Mouse (Mus musculus) MEL (cell line): ENCODE results near the gene Hcn3. TPM values are rescaled to one million over a fixed set of nuclear protein-coding genes. Genes with fewer than 3 reads are reported as not detected.

Source experiments
- DNase-seq: peaks from one replicate; pipeline ENCODE4 v3.0.0; 2011; ENCODE audit warnings: low read depth, low spot score
- H3K27ac ChIP-seq: 2 replicates; pipeline ENCODE4 v1.5.1; 2012; ENCODE audit warnings: low read depth, mild to moderate bottlenecking, control low read depth, low read length, moderate library complexity; ENCODE audit not compliant: control insufficient read depth
- H3K27me3 ChIP-seq, 2 experiments: fragments of 150-350 bp in 1 of 2; sonication (generic) in 1 of 2; 2 replicates each; pipeline ENCODE4 v1.6.1; 2012; ENCODE audit warnings: low read length in 2 of 2, mild to moderate bottlenecking in 2 of 2, improper control_type of control experiment in 1 of 2, moderate library complexity in 1 of 2; ENCODE audit not compliant: insufficient read depth in 2 of 2, control insufficient read depth in 1 of 2
- H3K36me3 ChIP-seq, 2 experiments: 2 replicates each; pipeline ENCODE4 v1.6.1; 2012 to 2014; ENCODE audit warnings: low read length in 2 of 2, improper control_type of control experiment in 1 of 2, inconsistent platforms in 1 of 2, mild to moderate bottlenecking in 1 of 2; ENCODE audit not compliant: insufficient read depth in 2 of 2, control insufficient read depth in 1 of 2
- H3K4me1 ChIP-seq, 2 experiments: fragments of 150-350 bp in 1 of 2; sonication (generic) in 1 of 2; 2 replicates each; pipeline ENCODE4 v1.6.1; 2012; ENCODE audit warnings: low read length in 2 of 2, improper control_type of control experiment in 1 of 2, mild to moderate bottlenecking in 1 of 2; ENCODE audit not compliant: insufficient read depth in 2 of 2, control insufficient read depth in 1 of 2
- H3K4me3 ChIP-seq, 2 experiments: fragments of 150-350 bp in 1 of 2; sonication (generic) in 1 of 2; 2 replicates each; pipeline ENCODE4 v1.5.1; 2012; ENCODE audit warnings: low read depth in 2 of 2, low read length in 2 of 2, mild to moderate bottlenecking in 2 of 2, moderate library complexity in 2 of 2, control low read depth in 1 of 2, improper control_type of control experiment in 1 of 2; ENCODE audit not compliant: control insufficient read depth in 1 of 2, insufficient read depth in 1 of 2
- H3K79me2 ChIP-seq: 2 replicates; pipeline ENCODE4 v1.6.1; 2012; ENCODE audit warnings: mild to moderate bottlenecking, low read length, moderate library complexity; ENCODE audit not compliant: control insufficient read depth, poor library complexity, insufficient read depth
- H3K9ac ChIP-seq: 2 replicates; pipeline ENCODE4 v1.6.1; 2012; ENCODE audit warnings: low read depth, mild to moderate bottlenecking, control low read depth, low read length, moderate library complexity; ENCODE audit not compliant: control insufficient read depth, poor library complexity, severe bottlenecking
- H3K9me3 ChIP-seq: fragments of 150-350 bp; sonication (generic); replicated peaks from 2 replicates; pipeline ENCODE4 v1.6.1; 2012; ENCODE audit warnings: mild to moderate bottlenecking, low read length, improper control_type of control experiment, moderate library complexity; ENCODE audit not compliant: insufficient read depth
- CTCF ChIP-seq, 3 experiments: IDR thresholded peaks in 2 of 3; conservative IDR thresholded peaks in 1 of 3; 2 replicates each; pipeline ENCODE4 v1.5.1; 2011 to 2012; ENCODE audit warnings: low read length in 3 of 3, low read depth in 2 of 3, mild to moderate bottlenecking in 2 of 3, improper control_type of control experiment in 1 of 3, inconsistent platforms in 1 of 3, mixed read lengths in 1 of 3, moderate library complexity in 1 of 3; ENCODE audit not compliant: control insufficient read depth in 1 of 3, insufficient read depth in 1 of 3, poor library complexity in 1 of 3, severe bottlenecking in 1 of 3
- ELF1 ChIP-seq: IDR thresholded peaks from 2 replicates; pipeline ENCODE4 v1.6.1; 2014; ENCODE audit warnings: low read depth, mild to moderate bottlenecking, inconsistent platforms, low read length, improper control_type of control experiment, moderate library complexity
- MAX ChIP-seq: IDR thresholded peaks from 2 replicates; pipeline ENCODE4 v1.6.1; 2011; ENCODE audit warnings: low read length, improper control_type of control experiment
- MAZ ChIP-seq: IDR thresholded peaks from 2 replicates; pipeline ENCODE4 v1.6.1; 2012; ENCODE audit warnings: low read depth, mild to moderate bottlenecking, inconsistent platforms, low read length, improper control_type of control experiment
- MEF2A ChIP-seq: IDR thresholded peaks from 2 replicates; pipeline ENCODE4 v1.6.1; 2014; ENCODE audit warnings: low read depth, mild to moderate bottlenecking, inconsistent platforms, low read length, improper control_type of control experiment; ENCODE audit not compliant: poor library complexity, insufficient replicate concordance, severe bottlenecking; ENCODE audit errors: extremely low read depth
- MXI1 ChIP-seq: IDR thresholded peaks from 2 replicates; pipeline ENCODE4 v1.6.1; 2011; ENCODE audit warnings: mild to moderate bottlenecking, low read depth, low read length, improper control_type of control experiment
- MYC ChIP-seq: IDR thresholded peaks from 2 replicates; pipeline ENCODE4 v1.6.1; 2011; ENCODE audit warnings: low read depth, mild to moderate bottlenecking, low read length, improper control_type of control experiment, moderate library complexity
- NELFE ChIP-seq: IDR thresholded peaks from 2 replicates; pipeline ENCODE4 v1.6.1; 2011; ENCODE audit warnings: low read depth, low read length, improper control_type of control experiment
- NRF1 ChIP-seq: IDR thresholded peaks from 2 replicates; pipeline ENCODE4 v1.6.1; 2014; ENCODE audit warnings: low read depth, mild to moderate bottlenecking, inconsistent platforms, low read length, improper control_type of control experiment, moderate library complexity; ENCODE audit not compliant: poor library complexity, insufficient read depth, severe bottlenecking
- POLR2A ChIP-seq, 2 experiments: IDR thresholded peaks; 2 replicates each; pipeline ENCODE4 v1.6.1; 2011 to 2012; ENCODE audit warnings: low read length in 2 of 2, mild to moderate bottlenecking in 2 of 2, control low read depth in 1 of 2, improper control_type of control experiment in 1 of 2, low read depth in 1 of 2, moderate library complexity in 1 of 2; ENCODE audit not compliant: control insufficient read depth in 1 of 2, insufficient read depth in 1 of 2, poor library complexity in 1 of 2
- POLR2AphosphoS2 ChIP-seq: IDR thresholded peaks from 2 replicates; pipeline ENCODE4 v1.6.1; 2011; ENCODE audit warnings: low read length, improper control_type of control experiment
- POLR2AphosphoS5 ChIP-seq: IDR thresholded peaks from 2 replicates; pipeline ENCODE4 v1.6.1; 2012; ENCODE audit warnings: low read depth, borderline replicate concordance, mild to moderate bottlenecking, inconsistent platforms, low read length, moderate library complexity, mixed read lengths
- RAD21 ChIP-seq: IDR thresholded peaks from 2 replicates; pipeline ENCODE4 v1.6.1; 2011; ENCODE audit warnings: mild to moderate bottlenecking, low read depth, low read length, improper control_type of control experiment
- SIN3A ChIP-seq: IDR thresholded peaks from 2 replicates; pipeline ENCODE4 v1.6.1; 2012; ENCODE audit warnings: low read length, improper control_type of control experiment, inconsistent platforms
- SMC3 ChIP-seq: IDR thresholded peaks from 2 replicates; pipeline ENCODE4 v1.6.1; 2011; ENCODE audit warnings: low read depth, low read length, improper control_type of control experiment
- TAL1 ChIP-seq: IDR thresholded peaks from 2 replicates; pipeline ENCODE4 v1.6.1; 2012; ENCODE audit warnings: mild to moderate bottlenecking, inconsistent platforms, low read length, moderate library complexity, mixed read lengths
- TCF12 ChIP-seq: IDR thresholded peaks from 2 replicates; pipeline ENCODE4 v1.6.1; 2014; ENCODE audit warnings: low read depth, mild to moderate bottlenecking, inconsistent platforms, low read length, improper control_type of control experiment, moderate library complexity
- UBTF ChIP-seq: IDR thresholded peaks from 2 replicates; pipeline ENCODE4 v1.6.1; 2012; ENCODE audit warnings: low read depth, mild to moderate bottlenecking, inconsistent platforms, low read length, improper control_type of control experiment, moderate library complexity, borderline replicate concordance; ENCODE audit not compliant: insufficient read depth
- USF2 ChIP-seq, 2 experiments: IDR thresholded peaks; 2 replicates each; pipeline ENCODE4 v1.6.1; 2011 to 2012; ENCODE audit warnings: improper control_type of control experiment in 2 of 2, low read length in 2 of 2, borderline replicate concordance in 1 of 2, inconsistent platforms in 1 of 2, low read depth in 1 of 2, mild to moderate bottlenecking in 1 of 2; ENCODE audit not compliant: insufficient read depth in 1 of 2
- ZC3H11A ChIP-seq: IDR thresholded peaks from 2 replicates; pipeline ENCODE4 v1.6.1; 2012; ENCODE audit warnings: low read depth, mild to moderate bottlenecking, inconsistent platforms, low read length, improper control_type of control experiment
- ZKSCAN1 ChIP-seq: IDR thresholded peaks from 2 replicates; pipeline ENCODE4 v1.6.1; 2012; ENCODE audit warnings: low read depth, mild to moderate bottlenecking, inconsistent platforms, low read length, improper control_type of control experiment, moderate library complexity
- polyA plus RNA-seq, 2 experiments: library from polyadenylated mRNA; stranded (reverse) in 1 of 2; unstranded in 1 of 2; fragments of >175 nt in 1 of 2; fragments of >200 nt in 1 of 2; gene quantifications; 2 replicates each; pipeline versions ENCODE4 v1.2.1 to v1.2.4; 2012; ENCODE audit warnings: low replicate concordance in 2 of 2, low read depth in 1 of 2; ENCODE audit not compliant: insufficient read length in 2 of 2, insufficient read depth in 1 of 2, missing spikeins in 1 of 2
- total RNA-seq: library from RNA; depleted of rRNA; stranded (reverse); fragments of 300-350 nt; gene quantifications from 2 replicates; pipeline ENCODE4 v1.2.3, GENCODE M21; 2012; rRNA removed

The Hcn3 gene
- total RNA-seq (4.0 TPM in 2 replicates), polyA plus RNA-seq (1 to 10 TPM in 1 of 2 experiments, not detected in 1; 7.4 TPM)

DNA sequence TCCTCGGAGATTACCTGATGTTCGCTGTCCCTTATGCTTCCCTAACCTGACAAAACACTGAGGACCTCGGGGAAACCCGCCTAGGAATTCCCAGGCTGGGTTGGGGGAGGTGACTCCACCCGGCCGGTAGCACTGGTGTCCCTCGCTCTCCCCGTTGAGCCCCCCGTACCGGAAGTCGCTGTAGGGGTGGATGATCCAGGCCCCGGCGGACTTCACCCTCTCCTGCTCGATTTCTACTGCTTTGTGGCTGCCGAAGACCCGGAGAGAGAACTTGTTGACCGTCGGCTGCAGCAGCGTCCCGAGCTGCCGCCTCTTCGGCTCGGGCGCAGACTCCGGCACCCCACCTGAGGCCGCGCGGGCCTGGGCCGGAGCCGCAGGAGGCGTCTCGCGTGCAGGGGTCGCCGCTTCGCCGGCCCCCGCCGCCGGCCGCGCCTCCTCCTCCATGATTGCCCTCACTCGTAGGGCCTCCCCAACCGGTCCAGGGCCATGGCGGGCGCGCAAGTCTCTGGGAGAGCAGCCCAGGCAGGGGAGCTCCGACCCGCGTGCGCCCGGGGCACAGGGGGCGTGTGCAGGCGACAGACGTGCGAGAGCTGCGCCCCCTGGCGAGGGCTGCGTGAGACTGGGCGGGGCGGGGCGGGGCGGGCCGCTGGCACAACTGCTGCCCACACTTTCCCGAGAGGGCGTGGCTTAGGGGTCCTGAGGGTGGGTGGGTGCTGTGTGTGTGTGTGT lies at the start of gene Hcn3:
TSS of gene Hcn3 (minus strand) at position 581 of the 729 bp plus-strand sequence.
- Histone ChIP-seq H3K36me3 (peaks cover 0 to 8% of the 10 kb centered on the region in 2 experiments; a peak in 2 of 4 replicates), H3K27ac (no peak within 1 kb of the TSS), H3K9me3 (no peaks in the 10 kb centered on the region), H3K79me2 (peaks cover 2% of the 10 kb centered on the region), H3K9ac (peak within 1 kb of the TSS; percentile 67), H3K4me1 (peaks cover 10 to 15% of the 10 kb centered on the region in 2 experiments; a peak in 3 of 4 replicates), H3K4me3 (peak within 1 kb of the TSS; percentile 61 to 62), H3K27me3 (no peaks in the 10 kb centered on the region)
- DNase-seq = peak; percentile 93
- TF ChIP-seq SMC3 (peak; percentile 72), TCF12 (peak; percentile 28; the same call in 1 of the 2 replicates), NELFE (peak; percentile 37; the same call in 1 of the 2 replicates), MAZ (peak; percentile 96), MYC (no peak), RAD21 (peak; percentile 30), SIN3A (peak; percentile 82), MAX (peak; percentile 78), TAL1 (no peak), POLR2A (IDR thresholded peaks at IDR 0.05; ENCODE audit: control insufficient read depth in 1 of 2, insufficient read depth in 1 of 2, low read depth in 1 of 2, low read length in 2 of 2, poor library complexity in 1 of 2) (peak; percentile 44 to 65; a peak in 3 of 4 replicates), MEF2A (no peak), NRF1 (0 out of 2 replicates have a peak, but pooled peaks have one; percentile 40), POLR2AphosphoS5 (no peak), CTCF (IDR thresholded peaks at IDR 0.05 in 2 of 3, conservative IDR thresholded peaks at IDR 0.05 in 1 of 3; ENCODE audit: control insufficient read depth in 1 of 3, insufficient read depth in 1 of 3, low read depth in 2 of 3, low read length in 3 of 3, poor library complexity in 1 of 3, severe bottlenecking in 1 of 3) (peak in 2 of 3 experiments; percentile 80 to 91; a peak in 5 of 6 replicates), ZC3H11A (peak; percentile 33; the same call in 1 of the 2 replicates), MXI1 (peak; percentile 95), USF2 (IDR thresholded peaks at IDR 0.05; ENCODE audit: borderline replicate concordance in 1 of 2, insufficient read depth in 1 of 2, low read depth in 1 of 2, low read length in 2 of 2) (no peak)
- TF ChIP-seq, all 39 proteins: peak for 12

DNA sequence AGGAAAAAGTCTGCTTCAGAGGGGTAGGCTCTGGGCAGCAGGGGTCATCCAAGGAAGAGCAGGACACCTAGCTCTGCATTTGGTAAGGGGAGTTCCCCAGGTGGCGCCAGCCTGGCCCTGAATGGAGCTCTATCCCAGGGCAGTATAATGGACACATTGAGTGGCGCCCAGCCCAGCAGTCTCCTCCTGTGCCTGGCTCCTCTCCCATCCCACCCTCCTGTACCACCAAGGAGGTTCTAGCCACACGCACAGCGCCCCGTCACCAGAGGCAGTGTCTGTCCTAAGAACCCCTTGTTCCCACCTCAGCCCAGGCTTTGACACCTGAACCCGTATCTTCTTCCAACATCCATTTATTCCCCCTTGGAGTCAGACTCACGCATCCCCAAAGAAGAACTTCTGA lies 49.7 kb upstream of the Hcn3 start:
- Histone ChIP-seq H3K27me3 (no peaks in the 10 kb centered on the region), H3K9me3 (no peaks in the 10 kb centered on the region), H3K79me2 (peaks cover 10% of the 10 kb centered on the region), H3K27ac (no peak overlapping the region), H3K4me3 (no peak overlapping the region), H3K4me1 (peaks cover 0 to 8% of the 10 kb centered on the region in 2 experiments; a peak in 3 of 4 replicates), H3K9ac (no peak overlapping the region), H3K36me3 (peaks cover 0 to 5% of the 10 kb centered on the region in 2 experiments; a peak in 3 of 4 replicates)
- TF ChIP-seq SIN3A = no peak
- no peak for TF ChIP-seq UBTF
- peak in 1 of 2 experiments; percentile 44; a peak in 1 of 4 replicates for TF ChIP-seq POLR2A (IDR thresholded peaks at IDR 0.05; ENCODE audit: control insufficient read depth in 1 of 2, insufficient read depth in 1 of 2, low read depth in 1 of 2, low read length in 2 of 2, poor library complexity in 1 of 2)
- no peak for TF ChIP-seq SMC3
- TF ChIP-seq POLR2AphosphoS2 = no peak
- no peak for TF ChIP-seq POLR2AphosphoS5
- TF ChIP-seq ZKSCAN1 = no peak
- TF ChIP-seq ELF1 = no peak
- no peak for DNase-seq
